Mouse (Mus musculus): ENCODE measurements around the gene Mapk1.

DNA sequence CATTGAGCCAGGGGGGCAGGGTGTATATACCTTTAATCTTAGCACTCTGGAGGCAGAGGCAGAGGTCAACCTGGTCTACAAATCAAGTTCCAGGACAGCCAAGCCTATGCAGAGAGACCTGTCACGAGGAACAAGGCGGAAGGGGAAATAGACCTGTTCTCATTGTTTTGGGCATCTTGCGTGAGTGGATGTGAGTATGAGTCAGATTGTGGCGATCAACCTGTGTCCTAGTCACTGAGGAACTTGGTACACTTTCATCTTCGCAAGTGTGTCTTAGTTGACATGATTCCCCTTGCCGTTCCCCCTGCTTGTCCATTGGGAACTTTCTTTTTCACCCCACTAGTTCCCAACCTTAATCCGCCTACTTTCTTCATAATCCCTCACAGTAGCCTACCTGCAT, 26.9 kb downstream of the Mapk1 start:
- TF ChIP-seq POLR2A (IDR thresholded peaks at IDR 0.05; ENCODE audit: borderline replicate concordance, control insufficient read depth, low read depth, low read length), result no peak
- TF ChIP-seq CTCF (IDR thresholded peaks at IDR 0.05; ENCODE audit: control insufficient read depth, insufficient read depth, low read length), result no peak

Data from bone marrow, adult 2 months (tissue).